Mouse (Mus musculus) heart, adult 18-20 months (tissue): ENCODE measurements at regions not wholly inside any gene's neighbourhood (a gene's known extent, or its start where the extent isn't known, plus 50 kb on each side); places are given as distances from the start of the nearest gene placed in this dataset.

Experiments
- DNase-seq, 2 experiments: peaks; one replicate each; pipeline ENCODE4 v3.0.0; 2021 to 2022; ENCODE audit warnings: mixed read lengths in 1 of 2

GRCm38 (mm10) chr1:35588939-35589338, 479.3 kb upstream of the Hs6st1 start:
- DNase-seq = no peak

- DNase-seq = no peak
Measured at GRCm38 (mm10) chr1:35600847-35601246, 467.4 kb upstream of the Hs6st1 start.

DNA sequence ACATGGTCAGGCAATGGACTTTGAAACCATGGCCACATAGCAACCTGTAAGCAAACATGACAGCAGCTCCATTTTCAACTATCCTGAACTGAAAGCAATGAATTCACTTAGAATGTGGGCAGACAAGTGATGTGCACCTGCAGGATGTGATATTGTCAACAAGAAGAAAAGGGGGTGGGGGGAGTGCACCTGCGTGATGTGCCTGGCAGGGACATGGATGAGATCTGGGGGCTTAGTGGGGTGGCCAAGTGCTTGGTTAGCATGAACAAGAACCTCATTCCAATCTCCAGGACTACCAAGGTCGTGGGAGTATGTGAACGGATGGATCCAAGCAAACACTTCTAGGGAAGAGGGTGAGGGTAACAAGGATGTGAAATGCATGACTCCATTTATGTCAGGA, 453.1 kb upstream of the Hs6st1 start:
- no peak for DNase-seq

DNA sequence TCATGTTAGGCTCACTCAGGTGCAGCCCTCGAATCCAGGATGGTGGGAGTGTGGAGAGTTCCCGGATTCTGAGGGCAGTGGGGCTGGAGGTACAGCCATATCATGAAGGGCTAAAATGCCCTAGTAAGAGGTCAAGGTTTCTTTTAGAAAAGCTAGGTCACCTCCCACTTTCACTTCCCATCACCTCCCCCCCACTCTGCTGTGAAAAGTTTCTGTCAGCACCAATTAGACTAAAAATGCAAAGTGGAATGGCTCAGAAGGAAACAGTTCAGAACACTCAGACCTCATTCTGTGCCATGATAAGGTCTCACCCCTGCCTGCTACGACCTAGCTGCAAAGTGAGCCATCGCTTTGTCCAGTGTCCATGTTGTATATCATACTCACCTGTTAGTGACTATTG, 448.7 kb upstream of the Hs6st1 start:
- DNase-seq = peak in 1 of 2 experiments; percentile 2

GRCm38 (mm10) chr1:35642595-35642994, 425.6 kb upstream of the Hs6st1 start:
- DNase-seq = no peak

GRCm38 (mm10) chr1:35653119-35653956, 414.9 kb upstream of the Hs6st1 start:
- peak; percentile 9 to 29 for DNase-seq

DNA sequence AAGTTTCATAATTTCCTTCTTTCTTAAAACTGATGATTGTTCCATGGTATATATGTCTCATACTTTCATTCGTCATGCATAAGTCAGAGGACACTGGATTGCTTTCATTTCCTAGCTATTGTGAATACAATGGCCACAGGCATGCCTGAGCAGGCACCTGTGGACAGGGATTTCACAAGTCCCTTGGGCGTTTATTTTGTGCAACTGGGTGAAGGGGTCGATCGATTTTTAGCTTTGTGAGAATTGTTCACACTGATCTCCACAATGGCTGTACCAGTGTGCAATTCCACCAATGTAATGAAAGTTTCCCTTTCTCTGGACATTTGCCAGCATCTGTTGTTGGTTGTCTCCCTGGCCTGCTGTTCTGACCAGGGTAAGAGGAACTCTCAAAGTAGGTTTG, 405.2 kb upstream of the Hs6st1 start:
- no peak for DNase-seq

DNA sequence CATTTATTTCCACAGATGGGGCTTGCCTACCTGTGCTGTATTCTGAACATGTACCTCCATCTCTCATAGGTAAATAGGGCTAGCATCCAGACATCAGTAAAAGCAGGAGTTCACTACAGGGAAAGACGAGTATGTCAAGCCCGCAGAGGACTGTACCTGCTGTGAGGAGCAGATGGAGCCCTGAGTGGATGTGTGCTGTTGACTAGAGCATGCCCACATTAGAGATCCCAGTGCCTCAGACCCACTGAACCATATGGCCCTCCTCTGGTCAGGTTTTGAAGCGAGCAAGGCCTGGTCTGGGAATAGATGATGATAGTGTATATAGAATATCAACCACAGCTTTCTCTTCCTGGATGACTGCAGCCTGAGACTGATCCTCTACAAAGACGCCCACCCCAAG, 394.7 kb upstream of the Hs6st1 start:
- no peak for DNase-seq

DNA sequence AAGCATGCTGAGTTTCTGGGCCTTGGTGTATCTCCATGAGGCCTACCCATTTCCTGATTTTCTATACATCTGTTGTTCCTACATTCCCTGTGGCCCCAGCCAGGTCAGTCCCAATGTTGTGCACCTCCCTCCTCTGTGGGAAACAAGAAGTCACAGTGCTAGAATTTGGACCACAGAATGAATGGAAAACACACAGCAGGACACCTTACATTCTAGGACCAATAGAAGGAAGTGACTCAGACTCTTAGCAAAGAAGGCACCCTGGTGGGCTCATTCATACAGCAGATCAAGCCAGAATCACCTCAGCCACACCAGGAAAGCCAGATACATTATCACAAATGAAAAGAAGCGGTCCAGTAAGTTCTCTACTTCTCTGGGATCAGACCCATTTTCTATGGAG, 394.2 kb upstream of the Hs6st1 start:
- DNase-seq = no peak

GRCm38 (mm10) chr1:35682511-35682949, 385.7 kb upstream of the Hs6st1 start:
- no peak for DNase-seq

- peak in 1 of 2 experiments; percentile 3 for DNase-seq
Measured at GRCm38 (mm10) chr1:35685651-35686050, 382.5 kb upstream of the Hs6st1 start.

- DNase-seq = no peak
Measured at GRCm38 (mm10) chr1:35694349-35694748, 373.9 kb upstream of the Hs6st1 start.

DNA sequence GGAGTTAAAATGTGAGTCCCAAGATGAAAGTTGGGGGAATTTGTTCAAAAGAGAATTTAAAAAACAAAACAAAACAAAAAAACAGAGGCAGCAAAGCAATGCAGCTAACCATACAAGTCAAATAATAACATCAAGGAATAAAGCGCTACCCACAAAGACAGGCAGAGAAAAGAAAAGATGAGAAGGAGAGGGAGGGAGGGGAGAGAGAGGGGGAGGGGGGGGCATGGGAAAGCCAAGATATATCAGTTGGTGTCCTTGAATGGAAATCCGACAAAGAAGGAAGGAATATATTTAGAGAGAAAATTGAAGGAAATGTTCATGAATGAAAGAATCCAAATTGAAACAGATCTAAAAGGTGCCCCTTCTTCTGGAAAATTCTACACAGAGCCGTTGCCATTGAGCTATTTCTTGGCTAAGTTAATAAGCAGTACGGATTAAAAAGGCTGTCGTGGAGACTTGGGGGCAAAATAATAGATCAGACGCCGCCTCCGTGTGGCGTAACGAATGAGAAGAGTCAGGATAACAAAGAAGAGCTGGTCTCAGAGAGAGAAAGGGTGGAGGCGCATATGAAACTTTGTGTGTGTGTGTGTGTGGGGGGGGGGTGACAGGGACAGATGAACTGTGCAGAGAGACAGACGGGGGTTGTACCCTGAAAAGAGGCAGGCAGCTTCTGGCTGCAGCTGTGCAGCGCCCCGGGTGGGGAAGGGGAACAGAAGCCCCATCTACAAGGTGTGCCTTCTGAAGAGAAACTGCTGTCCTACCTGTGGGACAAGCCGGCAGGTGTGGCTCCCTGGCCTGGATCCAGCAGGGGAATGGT, 373.2 kb upstream of the Hs6st1 start:
- no peak for DNase-seq

- no peak for DNase-seq
Measured at GRCm38 (mm10) chr1:35697218-35697617, 371.0 kb upstream of the Hs6st1 start.

DNA sequence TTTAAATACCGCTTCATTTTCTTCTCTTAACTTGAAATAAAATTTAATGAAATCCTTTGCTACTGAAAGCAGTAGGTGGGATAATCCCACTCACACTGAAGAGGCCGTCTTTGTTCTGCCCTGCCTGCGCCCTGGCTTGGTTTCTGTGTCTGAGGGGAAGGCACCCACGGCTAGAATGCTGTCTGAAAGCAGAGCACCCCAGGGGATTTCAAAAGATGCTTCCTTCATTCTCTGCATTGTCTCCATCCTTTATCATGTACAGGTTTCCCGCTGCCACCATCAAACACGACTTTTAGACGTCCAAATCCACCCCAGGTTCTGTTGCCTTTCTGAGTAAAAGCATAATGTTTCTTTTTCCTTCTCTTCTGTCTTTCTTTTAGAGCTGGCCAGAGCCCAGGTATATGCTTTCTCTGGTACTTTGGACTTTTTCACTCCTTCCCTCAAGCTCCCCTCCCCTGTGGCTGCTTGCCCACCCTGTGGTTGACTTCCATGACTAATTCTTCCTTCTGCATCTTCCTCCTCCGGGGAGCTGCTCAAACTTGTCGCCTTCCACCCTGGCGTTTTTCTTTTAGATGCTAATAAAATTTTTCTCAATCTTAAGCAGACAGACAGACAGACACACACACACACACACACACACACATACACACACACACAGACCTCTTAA, 370.2 kb upstream of the Hs6st1 start:
- no peak for DNase-seq

DNA sequence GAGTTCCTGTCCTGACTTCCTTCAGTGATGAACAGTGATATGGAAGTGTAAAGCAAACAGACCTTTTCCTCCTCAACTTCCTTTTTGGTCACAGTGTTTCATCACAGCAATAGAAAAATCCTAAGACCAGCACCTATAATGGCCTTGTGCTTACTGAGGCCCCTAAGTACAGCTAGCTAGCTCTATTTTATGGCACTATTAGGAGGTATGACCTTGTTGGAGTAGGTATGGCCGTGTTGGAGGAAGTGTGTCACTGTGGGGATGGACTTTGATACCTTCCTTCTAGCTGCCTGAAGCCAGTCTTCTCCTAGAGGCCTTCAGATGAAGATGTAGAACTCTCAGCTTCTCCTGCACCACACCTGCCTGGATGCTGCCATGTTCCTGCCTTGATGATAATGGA, 365.6 kb upstream of the Hs6st1 start:
- DNase-seq = no peak

DNA sequence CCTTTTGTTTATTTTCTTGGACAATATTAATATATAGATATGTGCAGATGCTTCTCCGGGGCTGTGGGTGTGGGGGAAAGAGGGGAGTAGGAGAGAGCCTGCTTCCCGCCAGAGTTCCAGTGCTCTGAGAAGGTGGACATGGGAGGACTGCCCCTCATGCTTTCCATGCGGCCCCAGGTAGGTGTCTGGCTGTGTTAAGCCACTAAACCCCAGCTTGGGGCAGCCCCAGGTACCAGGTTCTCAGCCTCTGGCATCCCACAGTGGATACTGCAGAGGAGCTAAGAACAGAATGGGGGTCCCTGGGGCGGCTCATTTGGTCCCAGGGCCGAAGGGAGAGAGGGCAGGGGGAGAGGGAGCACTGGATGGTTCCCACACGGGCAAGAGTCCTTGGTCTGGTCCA, 361.9 kb upstream of the Hs6st1 start:
- DNase-seq = no peak

DNA sequence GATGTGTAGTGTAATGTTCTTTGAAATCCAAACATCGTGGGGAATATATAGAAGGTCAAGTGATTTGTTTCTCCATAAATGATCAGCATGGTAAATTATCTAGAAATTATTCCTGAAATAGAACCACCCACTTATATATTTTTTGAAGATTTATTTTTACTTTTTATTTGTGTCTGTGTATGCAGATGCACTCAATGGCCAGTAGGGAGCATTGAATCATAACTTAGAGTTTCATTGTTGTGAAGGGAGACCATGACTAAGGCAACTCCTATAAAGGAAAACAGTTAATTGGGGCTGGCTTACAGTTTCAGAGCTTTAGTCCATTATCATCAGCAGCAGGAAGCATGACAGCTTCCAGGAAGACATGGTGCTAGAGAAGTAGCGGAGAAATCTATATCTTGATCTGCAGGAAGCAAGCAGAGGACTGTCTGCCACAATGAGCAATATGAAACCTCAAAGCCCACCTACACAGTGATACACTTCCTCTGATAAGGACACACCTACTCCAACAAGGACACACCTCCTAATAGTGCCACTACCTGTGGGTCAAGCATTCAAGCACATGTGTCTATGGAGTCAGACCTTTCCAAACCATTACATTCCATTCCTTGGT, 359.9 kb upstream of the Hs6st1 start:
- DNase-seq = no peak

DNA sequence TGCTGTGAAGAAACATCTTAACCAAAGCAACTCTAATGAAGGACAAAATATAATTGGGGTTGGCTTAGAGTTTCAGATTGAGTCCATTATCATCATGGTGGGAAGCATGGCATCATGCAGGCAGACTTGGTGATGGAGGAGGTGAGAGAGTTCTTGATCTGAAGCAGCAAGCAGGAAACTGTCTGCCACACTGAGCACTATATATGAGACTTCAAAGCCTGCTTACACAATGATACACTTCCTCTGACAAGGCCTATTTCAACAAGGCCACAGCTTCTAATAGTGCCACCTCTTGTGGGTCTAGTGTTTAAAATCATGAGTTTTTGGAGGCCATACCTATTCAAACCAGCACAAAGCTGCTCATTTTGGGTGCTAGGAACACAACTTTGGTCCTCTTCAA, 359.0 kb upstream of the Hs6st1 start:
- DNase-seq = no peak

GRCm38 (mm10) chr1:35713961-35714360, 354.2 kb upstream of the Hs6st1 start:
- no peak for DNase-seq

- no peak for DNase-seq
Measured at GRCm38 (mm10) chr1:35715931-35716330, 352.3 kb upstream of the Hs6st1 start.

DNA sequence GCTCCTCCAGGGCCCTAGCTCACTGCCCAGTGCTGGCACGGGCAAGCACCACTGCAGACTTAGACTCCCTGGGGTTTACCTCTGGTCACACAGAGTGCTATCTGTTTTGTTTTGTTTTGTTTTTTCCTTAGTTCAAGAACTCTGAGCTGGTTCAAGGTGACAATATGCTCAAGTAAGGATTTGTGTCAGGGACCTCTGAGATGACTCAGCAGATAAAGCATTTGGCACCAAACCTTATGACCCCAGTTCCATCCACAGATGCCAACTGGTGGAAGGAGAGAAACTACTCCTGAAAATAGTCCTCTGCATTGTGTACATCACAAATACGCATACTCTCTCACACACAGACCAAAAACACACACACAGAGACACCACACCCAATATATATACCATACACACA, 351.0 kb upstream of the Hs6st1 start:
- DNase-seq = no peak
